In the genomic region with DNA sequence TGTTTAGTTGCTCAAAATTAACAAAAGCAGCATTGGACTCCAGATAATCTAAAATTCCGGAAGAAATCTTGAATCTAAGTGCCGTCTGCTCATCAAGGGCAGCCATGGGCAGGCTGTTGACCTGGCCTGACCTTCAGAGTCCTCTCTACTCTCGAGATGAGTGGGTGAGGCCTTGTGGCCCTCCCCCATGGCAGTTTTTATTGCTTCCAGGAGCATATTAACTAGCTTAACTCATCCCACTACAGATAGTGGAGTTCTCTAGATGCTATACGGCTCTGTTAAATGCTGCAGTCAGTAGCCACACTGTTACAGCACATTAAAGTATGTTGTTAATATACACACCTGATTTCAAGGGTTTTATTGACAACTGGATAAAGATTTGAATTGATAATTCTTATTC, we compare ENCODE assay signal across 26 mouse cellular contexts.
DNase-seq lines count a peak whose midpoint lies in the region; ATAC-seq and TF ChIP-seq lines count a peak whose summit lies in the region.
"Had no signal": no experiment of that assay in that cellular context is flagged by ENCODE, and none has a peak within 500 bp of the region (broad histone marks: within the 10 kb centered on the region; RNA-seq: fewer than 3 reads in every experiment).

No protein-coding gene starts in this region.

- no peak overlapping the region for H3K27ac ChIP-seq in intestine, embryonic 16.5 days (ENCODE audit: low read length)
- peak overlapping the region; percentile 93 for H3K27ac ChIP-seq in limb, embryonic 11.5 days (replicated peaks; ENCODE audit: low read depth, low read length)
- no peak overlapping the region for H3K27ac ChIP-seq in left cerebral cortex, adult 2 months
- H3K27ac ChIP-seq: embryonic facial prominence, embryonic 13.5 days; forebrain, embryonic 13.5 days; gastrocnemius, adult 2 months; heart, adult 2 months; hindbrain, embryonic 15.5 days had no signal

- TF ChIP-seq CTCF in left cerebral cortex, adult 2 months (IDR thresholded peaks at IDR 0.05), result no peak

- ATAC-seq in intestine, embryonic 16.5 days, result peak; percentile 60
- no peak for ATAC-seq in limb, embryonic 11.5 days (ENCODE audit: insufficient number of reproducible peaks, low FRiP score, low TSS enrichment, low read depth)
- ATAC-seq: CD4-positive, CD25-positive, alpha-beta regulatory T cell, adult 4 months; forebrain, embryonic 13.5 days; forebrain, postnatal 0 days had no signal

- H3K27me3 ChIP-seq in intestine, embryonic 16.5 days (replicated peaks; ENCODE audit: control insufficient read depth, insufficient read depth, low read length), result no peaks in the 10 kb centered on the region; the same call in 1 of the 2 replicates
- H3K27me3 ChIP-seq in limb, embryonic 11.5 days (ENCODE audit: control insufficient read depth, insufficient read depth, low read length), result no peaks in the 10 kb centered on the region
- H3K27me3 ChIP-seq: heart, embryonic 13.5 days had no signal

- H3K4me2 ChIP-seq in intestine, embryonic 16.5 days (ENCODE audit: low read depth, low read length), result no peak overlapping the region
- H3K4me2 ChIP-seq in limb, embryonic 11.5 days (ENCODE audit: low read depth, severe bottlenecking), result no peak overlapping the region
- H3K4me2 ChIP-seq: embryonic facial prominence, embryonic 13.5 days; forebrain, embryonic 13.5 days; heart, embryonic 13.5 days; hindbrain, embryonic 12.5 days; hindbrain, embryonic 15.5 days had no signal

- no peak overlapping the region for H3K4me3 ChIP-seq in intestine, embryonic 16.5 days (ENCODE audit: low read length)
- no peak overlapping the region for H3K4me3 ChIP-seq in limb, embryonic 11.5 days (ENCODE audit: low read depth, low read length)
- H3K4me3 ChIP-seq in left cerebral cortex, adult 2 months, result no peak overlapping the region
- H3K4me3 ChIP-seq: embryonic facial prominence, embryonic 13.5 days; erythroblast, embryonic 14.5 days; forebrain, embryonic 13.5 days; gastrocnemius, adult 2 months; heart, adult 2 months; heart, embryonic 10.5 days; heart, embryonic 13.5 days; hindbrain, embryonic 12.5 days; hindbrain, embryonic 15.5 days had no signal

- no peak overlapping the region for H3K9ac ChIP-seq in intestine, embryonic 16.5 days (ENCODE audit: low read depth, low read length)
- no peak overlapping the region for H3K9ac ChIP-seq in limb, embryonic 11.5 days (ENCODE audit: low read length)
- H3K9ac ChIP-seq: embryonic facial prominence, embryonic 13.5 days; forebrain, embryonic 13.5 days; forebrain, postnatal 0 days; hindbrain, embryonic 12.5 days; hindbrain, embryonic 15.5 days had no signal

- DNase-seq in heart, adult 11 months, result peak; percentile 56
- no peak for DNase-seq in heart, adult 18-20 months
- no peak for DNase-seq in limb, embryonic 11.5 days (ENCODE audit: low spot score)
- no peak for DNase-seq in left cerebral cortex, adult 2 months (ENCODE audit: extremely low spot score in 1 of 2, low spot score in 2 of 2)
- DNase-seq in spleen, adult 12 weeks (ENCODE audit: low spot score), result no peak
- DNase-seq: adrenal gland, adult 2 months; adrenal gland, postnatal 25 days; cerebellum, adult 11-12 months; cerebellum, adult 8-10 months; cerebellum, postnatal 10 days; cerebellum, postnatal 36 days; forebrain, postnatal 0 days; gastrocnemius, adult 2 months; gastrocnemius, postnatal 14 days; heart, adult 2 months; heart, postnatal 14 days; heart, postnatal 4 days had no signal

- 42% methylated on average over 4 of the region's 4 CpGs for WGBS in intestine, embryonic 16.5 days
- 21% methylated on average over 4 of the region's 4 CpGs for WGBS in limb, embryonic 11.5 days

- H3K9me3 ChIP-seq in intestine, embryonic 16.5 days (ENCODE audit: control insufficient read depth, low read length), result no peaks in the 10 kb centered on the region
- H3K9me3 ChIP-seq in limb, embryonic 11.5 days (ENCODE audit: control insufficient read depth, low read length), result no peaks in the 10 kb centered on the region
- H3K9me3 ChIP-seq: embryonic facial prominence, embryonic 13.5 days; forebrain, embryonic 13.5 days; heart, embryonic 10.5 days; heart, embryonic 13.5 days; hindbrain, embryonic 12.5 days; hindbrain, embryonic 15.5 days had no signal

- no peaks in the 10 kb centered on the region for H3K36me3 ChIP-seq in intestine, embryonic 16.5 days (ENCODE audit: control insufficient read depth, insufficient read depth, low read length)
- no peaks in the 10 kb centered on the region for H3K36me3 ChIP-seq in limb, embryonic 11.5 days (ENCODE audit: control insufficient read depth, insufficient read depth, low read length)
- H3K36me3 ChIP-seq: embryonic facial prominence, embryonic 13.5 days; heart, embryonic 10.5 days; heart, embryonic 13.5 days; hindbrain, embryonic 12.5 days; hindbrain, embryonic 15.5 days had no signal

- H3K4me1 ChIP-seq in intestine, embryonic 16.5 days (ENCODE audit: control insufficient read depth, insufficient read depth, low read length), result peaks cover 15% of the 10 kb centered on the region
- peaks cover 33% of the 10 kb centered on the region for H3K4me1 ChIP-seq in limb, embryonic 11.5 days (ENCODE audit: control insufficient read depth, insufficient read depth, low read length)

- intact Hi-C loops in left cerebral cortex, adult 2 months (cut with DNase I), result loop anchor here (5.0 kb wide), 1 partner anchor 293 kb away; no protein-coding TSS in a partner anchor
